Mouse (Mus musculus): ENCODE data around the gene Mepce. TPM values are rescaled to one million over a fixed set of nuclear protein-coding genes. Genes with fewer than 3 reads are reported as not detected.

Gene Mepce
- total and polyA plus RNA-seq, 2 experiments from 2014 or later, result 17.1 to 49.2 TPM

DNA sequence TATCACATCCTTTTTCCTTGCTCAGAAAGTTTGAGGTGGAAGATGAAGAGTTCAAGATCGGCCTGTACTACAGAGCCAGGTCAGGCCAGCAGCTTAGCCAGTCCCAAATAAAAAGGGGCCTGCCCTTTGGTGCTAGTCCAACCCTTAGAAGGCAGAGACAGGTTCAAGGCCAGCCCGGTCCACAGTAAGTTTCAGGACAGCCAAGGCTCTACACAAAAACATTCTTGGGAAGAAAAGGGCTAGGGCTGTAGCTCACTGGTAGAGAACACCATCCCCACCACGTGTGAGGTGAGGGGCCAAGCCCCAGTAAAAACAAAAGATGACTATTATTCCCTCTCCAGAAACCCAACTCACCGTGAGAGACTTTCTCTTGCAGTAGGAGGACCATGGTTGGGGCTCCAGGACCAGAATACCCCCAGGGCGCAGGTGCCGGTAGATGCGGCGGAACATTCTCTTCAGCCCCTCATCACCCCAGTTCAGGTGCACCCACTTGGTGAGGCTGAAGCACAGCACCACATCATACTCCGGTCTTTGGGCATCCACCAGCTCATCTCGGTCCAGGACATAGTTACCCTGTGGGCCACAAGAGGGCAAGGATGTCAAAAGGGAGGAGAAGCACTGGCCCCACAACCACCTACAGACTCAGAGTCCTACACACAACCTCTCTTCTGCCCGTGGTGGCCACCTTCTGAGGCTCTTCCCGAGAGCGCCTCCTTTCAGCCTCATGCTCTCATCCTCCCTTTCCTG, 4.5 kb downstream of the Mepce start:
- DNase-seq (ENCODE audit: low spot score) (no peak), ATAC-seq (no peak)
- no peaks in the 10 kb centered on the region for H3K9me3 ChIP-seq (ENCODE audit: low read length)
- peak overlapping the region; percentile 87 for H3K4me2 ChIP-seq (ENCODE audit: low read depth, low read length)
- H3K4me3 ChIP-seq (ENCODE audit: low read length), result peak overlapping the region; percentile 80; the same call in 1 of the 2 replicates
- 70% methylated on average over 13 of the region's 13 CpGs for WGBS
- H3K9ac ChIP-seq (replicated peaks; ENCODE audit: low read length), result peak overlapping the region; percentile 34; the same call in 1 of the 2 replicates
- no peak overlapping the region for H3K27ac ChIP-seq
- no peak for TF ChIP-seq CTCF (IDR thresholded peaks at IDR 0.05; ENCODE audit: low read depth)
- peaks cover 23% of the 10 kb centered on the region; the same call in 1 of the 2 replicates for H3K36me3 ChIP-seq (ENCODE audit: insufficient read depth, low read length)
- no peaks in the 10 kb centered on the region for H3K27me3 ChIP-seq (ENCODE audit: insufficient read depth, low read length)
- peaks cover 25% of the 10 kb centered on the region for H3K4me1 ChIP-seq (ENCODE audit: insufficient read depth, low read length)

DNA sequence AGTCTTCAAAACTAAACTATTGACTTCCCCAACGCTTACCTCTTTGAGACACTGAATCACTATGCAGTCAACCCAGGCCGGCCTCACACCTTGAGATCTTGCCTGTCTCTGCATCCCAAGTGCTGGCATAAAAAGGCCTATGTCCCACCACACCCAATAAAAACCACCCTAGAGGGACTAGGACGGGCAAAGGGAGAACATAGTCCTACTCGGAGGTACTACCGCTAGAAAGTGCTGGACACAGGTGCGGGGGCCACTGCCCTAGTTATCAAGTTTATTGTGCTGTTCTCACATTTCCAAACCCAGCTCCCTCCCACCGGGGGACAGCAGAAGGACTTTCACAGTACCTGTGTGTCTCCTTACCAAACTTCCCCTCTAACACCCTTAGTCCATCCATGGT, 5.8 kb downstream of the Mepce start:
- H3K4me3 ChIP-seq (ENCODE audit: low read length), result no peak overlapping the region
- no peaks in the 10 kb centered on the region for H3K9me3 ChIP-seq (ENCODE audit: low read length)
- H3K27ac ChIP-seq, result no peak overlapping the region
- peaks cover 23% of the 10 kb centered on the region; the same call in 1 of the 2 replicates for H3K36me3 ChIP-seq (ENCODE audit: insufficient read depth, low read length)
- peaks cover 25% of the 10 kb centered on the region for H3K4me1 ChIP-seq (ENCODE audit: insufficient read depth, low read length)
- H3K27me3 ChIP-seq (ENCODE audit: insufficient read depth, low read length), result no peaks in the 10 kb centered on the region
- H3K9ac ChIP-seq (replicated peaks; ENCODE audit: low read length), result no peak overlapping the region
- no peak overlapping the region for H3K4me2 ChIP-seq (ENCODE audit: low read depth, low read length)
- WGBS, result 93% methylated on average over 7 of the region's 7 CpGs
- DNase-seq (ENCODE audit: low spot score) (no peak), ATAC-seq (no peak)
- TF ChIP-seq CTCF (IDR thresholded peaks at IDR 0.05; ENCODE audit: low read depth), result no peak

DNA sequence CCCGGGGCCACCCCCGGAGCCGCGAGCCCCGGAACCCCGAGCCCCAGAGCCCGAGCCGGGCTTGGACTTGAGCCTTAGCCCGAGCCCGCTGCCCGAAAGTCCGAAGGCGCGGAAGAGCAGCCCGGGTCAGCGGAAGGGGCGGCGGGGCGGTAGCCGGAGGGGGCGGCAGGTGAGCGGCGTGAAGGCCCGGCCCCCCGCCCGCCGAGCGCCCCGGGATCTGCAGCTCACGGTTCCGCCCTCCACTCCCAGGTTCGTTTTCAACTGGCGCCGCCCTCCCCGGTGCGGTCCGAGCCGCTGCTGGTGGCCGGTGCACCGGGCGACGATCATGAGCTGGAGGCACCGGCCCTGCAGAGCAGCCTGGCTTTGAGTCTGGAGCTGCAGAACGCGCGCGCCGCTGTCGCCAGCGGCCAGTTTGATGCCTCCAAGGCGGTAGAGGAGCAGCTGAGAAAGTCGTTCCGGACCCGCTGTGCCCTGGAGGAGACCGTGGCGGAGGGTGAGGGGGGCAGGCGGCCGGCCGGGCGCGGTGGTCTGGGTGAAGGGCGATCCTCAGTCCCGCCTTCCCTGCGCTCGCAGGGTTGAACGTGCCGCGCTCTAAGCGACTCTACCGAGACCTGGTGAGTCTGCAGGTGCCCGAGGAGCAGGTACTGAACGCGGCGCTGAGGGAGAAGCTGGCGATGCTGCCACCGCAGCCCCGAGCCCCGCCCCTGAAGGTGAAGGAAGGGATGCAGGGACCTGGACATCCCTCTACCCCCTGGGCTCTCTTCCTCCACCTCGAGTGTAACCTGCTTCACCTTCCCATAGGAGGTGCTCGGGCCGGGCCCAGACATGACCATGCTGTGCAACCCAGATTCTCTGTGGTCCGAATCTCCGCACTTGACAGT, 8.2 kb downstream of the Mepce start:
- ATAC-seq (peak; percentile 25), DNase-seq (ENCODE audit: low spot score) (peak; percentile 34)
- WGBS, result under 1% methylated on average over 72 of the region's 83 CpGs
- peak overlapping the region; percentile 93 for H3K27ac ChIP-seq
- H3K36me3 ChIP-seq (ENCODE audit: insufficient read depth, low read length), result peaks cover 23% of the 10 kb centered on the region; the same call in 1 of the 2 replicates
- peak overlapping the region; percentile 85 for H3K4me2 ChIP-seq (ENCODE audit: low read depth, low read length)
- H3K4me3 ChIP-seq (ENCODE audit: low read length), result peak overlapping the region; percentile 98
- H3K9ac ChIP-seq (replicated peaks; ENCODE audit: low read length), result peak overlapping the region; percentile 96
- peaks cover 15% of the 10 kb centered on the region for H3K4me1 ChIP-seq (ENCODE audit: insufficient read depth, low read length)
- H3K27me3 ChIP-seq (ENCODE audit: insufficient read depth, low read length), result no peaks in the 10 kb centered on the region
- no peak; the same call in 1 of the 2 replicates for TF ChIP-seq CTCF (IDR thresholded peaks at IDR 0.05; ENCODE audit: low read depth)
- H3K9me3 ChIP-seq (ENCODE audit: low read length), result no peaks in the 10 kb centered on the region

DNA sequence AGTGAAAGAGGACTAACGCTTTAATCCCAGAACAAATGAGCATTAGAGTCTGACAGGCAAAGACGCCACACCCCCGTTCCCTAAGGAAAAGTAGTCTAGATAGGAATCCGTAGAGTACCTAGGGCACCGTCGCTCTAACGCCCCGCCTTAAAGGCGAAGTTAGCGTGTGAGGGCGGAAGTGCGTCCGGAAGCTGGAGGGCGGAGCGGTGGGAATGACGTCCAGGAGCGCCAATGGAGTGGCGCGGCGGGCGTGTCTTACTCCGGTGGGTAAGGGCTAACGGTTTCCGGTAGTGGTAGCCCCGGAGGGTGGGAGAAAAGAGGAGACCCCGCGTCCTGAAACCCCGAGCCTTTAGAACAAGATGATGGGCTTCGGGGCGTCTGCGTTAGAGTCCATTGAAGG, 8.8 kb downstream of the Mepce start, which contains the start of gene Ppp1r35:
Gene Ppp1r35, plus strand, starts transcription at position 215 of the 400 bp plus-strand sequence.
- under 1% methylated on average over 31 of the region's 31 CpGs for WGBS
- Histone ChIP-seq H3K27me3 (ENCODE audit: insufficient read depth, low read length) (no peaks in the 10 kb centered on the region), H3K4me2 (ENCODE audit: low read depth, low read length) (peak within 1 kb of the TSS; percentile 85), H3K9me3 (ENCODE audit: low read length) (no peaks in the 10 kb centered on the region), H3K4me3 (ENCODE audit: low read length) (peak within 1 kb of the TSS; percentile 98), H3K27ac (peak within 1 kb of the TSS; percentile 93), H3K36me3 (ENCODE audit: insufficient read depth, low read length) (peaks cover 23% of the 10 kb centered on the region; the same call in 1 of the 2 replicates), H3K9ac (replicated peaks; ENCODE audit: low read length) (peak within 1 kb of the TSS; percentile 96), H3K4me1 (ENCODE audit: insufficient read depth, low read length) (peaks cover 8% of the 10 kb centered on the region)
- ATAC-seq (peak; percentile 96), DNase-seq (ENCODE audit: low spot score) (peak; percentile 99)
- TF ChIP-seq CTCF (IDR thresholded peaks at IDR 0.05; ENCODE audit: low read depth), result no peak

DNA sequence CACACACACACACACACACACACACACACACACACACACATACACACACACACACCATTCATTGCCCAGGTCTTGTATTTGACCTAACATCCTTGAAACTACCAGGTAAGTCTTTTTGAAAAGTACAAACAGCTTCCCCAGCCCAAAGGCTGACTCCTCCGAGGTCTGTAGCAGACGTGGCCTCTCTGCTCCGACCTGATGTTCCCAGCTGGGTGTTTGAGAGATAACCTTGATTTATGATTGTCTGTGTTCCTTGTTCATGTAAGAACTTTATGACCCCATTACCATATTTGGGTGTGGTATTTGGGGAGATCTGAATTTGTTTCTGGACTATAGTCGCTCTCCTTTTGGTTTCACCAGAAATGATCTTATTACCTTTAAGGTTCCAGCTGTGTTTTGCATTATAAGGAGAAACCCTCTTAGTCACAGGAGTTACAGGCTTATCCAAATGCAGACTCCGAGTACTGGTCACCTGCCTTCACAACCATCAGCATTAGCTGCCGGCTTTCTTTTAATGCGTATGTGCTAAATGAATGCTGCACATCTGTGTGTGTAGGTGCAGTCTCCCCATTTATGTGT, 10.1 kb downstream of the Mepce start:
- Histone ChIP-seq H3K9ac (replicated peaks; ENCODE audit: low read length) (no peak overlapping the region), H3K4me2 (ENCODE audit: low read depth, low read length) (no peak overlapping the region), H3K4me3 (ENCODE audit: low read length) (no peak overlapping the region), H3K9me3 (ENCODE audit: low read length) (no peaks in the 10 kb centered on the region), H3K27me3 (ENCODE audit: insufficient read depth, low read length) (no peaks in the 10 kb centered on the region), H3K36me3 (ENCODE audit: insufficient read depth, low read length) (peaks cover 14% of the 10 kb centered on the region; the same call in 1 of the 2 replicates), H3K4me1 (ENCODE audit: insufficient read depth, low read length) (0 out of 2 replicates have a peak, but pooled peaks cover 2% of the 10 kb centered on the region), H3K27ac (no peak overlapping the region)
- ATAC-seq (no peak), DNase-seq (ENCODE audit: low spot score) (no peak)
- no peak for TF ChIP-seq CTCF (IDR thresholded peaks at IDR 0.05; ENCODE audit: low read depth)
- WGBS, result 87% methylated on average over 7 of the region's 7 CpGs

DNA sequence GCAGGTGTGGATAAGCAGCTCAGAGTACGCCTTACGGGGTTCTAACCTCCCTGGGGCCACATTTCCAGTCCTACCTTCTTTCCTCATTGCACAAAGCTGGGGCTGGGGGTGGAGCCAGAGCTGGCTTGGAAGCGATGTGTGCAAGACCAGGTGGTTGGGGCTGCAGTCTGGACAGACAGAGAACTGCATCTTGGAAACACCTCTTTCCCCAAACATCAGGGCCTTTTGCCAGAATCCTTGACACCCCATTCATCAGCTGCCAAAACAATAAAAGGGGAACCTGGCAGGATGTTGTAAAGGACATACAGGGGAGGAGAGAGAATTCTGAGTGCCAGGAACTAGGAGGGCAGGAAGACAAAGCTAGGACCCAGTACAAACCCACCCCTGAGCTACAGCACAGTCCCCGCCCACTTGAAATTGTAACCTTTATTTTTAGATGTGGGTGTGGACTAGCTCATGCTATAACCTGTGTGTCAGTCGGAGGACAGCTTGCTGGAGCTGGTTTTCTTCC, 11.0 kb downstream of the Mepce start:
- no peak overlapping the region for H3K4me2 ChIP-seq (ENCODE audit: low read depth, low read length)
- WGBS, result 37% methylated on average over 5 of the region's 5 CpGs
- no peaks in the 10 kb centered on the region for H3K9me3 ChIP-seq (ENCODE audit: low read length)
- DNase-seq (ENCODE audit: low spot score) (no peak), ATAC-seq (no peak)
- peaks cover 5% of the 10 kb centered on the region; the same call in 1 of the 2 replicates for H3K36me3 ChIP-seq (ENCODE audit: insufficient read depth, low read length)
- 0 out of 2 replicates have a peak, but pooled peaks cover 2% of the 10 kb centered on the region for H3K4me1 ChIP-seq (ENCODE audit: insufficient read depth, low read length)
- no peak for TF ChIP-seq CTCF (IDR thresholded peaks at IDR 0.05; ENCODE audit: low read depth)
- no peak overlapping the region for H3K4me3 ChIP-seq (ENCODE audit: low read length)
- H3K9ac ChIP-seq (replicated peaks; ENCODE audit: low read length), result no peak overlapping the region
- no peak overlapping the region for H3K27ac ChIP-seq
- H3K27me3 ChIP-seq (ENCODE audit: insufficient read depth, low read length), result no peaks in the 10 kb centered on the region

Measured in hindbrain, postnatal 0 days (tissue).